Mouse (Mus musculus) stomach, postnatal 0 days (tissue): ENCODE data around the gene Ugt1a2. TPM values are rescaled to one million over a fixed set of nuclear protein-coding genes. Genes with fewer than 3 reads are reported as not detected.
A peak's percentile ranks its signal among the peaks of the same experiment; 100 is the strongest.

Experiments
- ATAC-seq: fragments of 200-750 bp; cut with Nextera tagmentation; 2 replicates; pipeline ENCODE4 v1.8.0; 2017; ENCODE audit not compliant: low FRiP score, low TSS enrichment
- DNase-seq: peaks from one replicate; pipeline ENCODE4 v3.0.0-alpha.2; 2016; ENCODE audit warnings: low spot score
- H3K27ac ChIP-seq: fragments of 300-500 bp; sonication (generic); replicated peaks from 2 replicates; pipeline ENCODE4 v1.5.1; 2014; ENCODE audit warnings: mild to moderate bottlenecking, control low read depth
- H3K27me3 ChIP-seq: fragments of 300-500 bp; sonication (generic); 2 replicates; pipeline ENCODE4 v1.6.1; 2014; ENCODE audit warnings: low read length; ENCODE audit not compliant: control insufficient read depth, insufficient read depth
- H3K36me3 ChIP-seq: fragments of 300-500 bp; sonication (generic); 2 replicates; pipeline ENCODE4 v1.6.1; 2014; ENCODE audit warnings: low read length, mixed read lengths; ENCODE audit not compliant: control insufficient read depth, insufficient read depth
- H3K4me1 ChIP-seq: fragments of 300-500 bp; sonication (generic); replicated peaks from 2 replicates; pipeline ENCODE4 v1.6.1; 2014; ENCODE audit warnings: antibody characterized with exemption; ENCODE audit not compliant: control insufficient read depth, insufficient read depth
- H3K4me2 ChIP-seq: fragments of 300-500 bp; sonication (generic); replicated peaks from 2 replicates; pipeline ENCODE4 v1.6.1; 2014; ENCODE audit warnings: low read depth, mild to moderate bottlenecking, control low read depth, moderate library complexity
- H3K4me3 ChIP-seq: fragments of 300-500 bp; sonication (generic); 2 replicates; pipeline ENCODE4 v1.5.1; 2014; ENCODE audit warnings: low read depth, low read length, control low read depth
- H3K9ac ChIP-seq: fragments of 300-500 bp; sonication (generic); 2 replicates; pipeline ENCODE4 v1.6.1; 2014; ENCODE audit warnings: mild to moderate bottlenecking, low read length, control low read depth, mixed read lengths
- H3K9me3 ChIP-seq: fragments of 300-500 bp; sonication (generic); 2 replicates; pipeline ENCODE4 v1.6.1; 2016; ENCODE audit warnings: low read length; ENCODE audit not compliant: control insufficient read depth
- CTCF ChIP-seq: IDR thresholded peaks from 2 replicates; pipeline ENCODE4 v1.5.1; 2016; ENCODE audit warnings: antibody characterized with exemption, low read depth, mild to moderate bottlenecking, moderate library complexity
- EP300 ChIP-seq: optimal IDR thresholded peaks from 2 replicates; pipeline ENCODE3; 2016; ENCODE audit warnings: antibody characterized with exemption
- WGBS: fragments of 180-500 bp; shearing (Covaris S2); extraction: QIAGEN DNeasy Blood & Tissue Kit; methylation state at CpG from one replicate; pipeline ENCODE4 v1.1.7; 2014; 5-methylcytosine and 5-hydroxymethylcytosine counted together
- polyA plus RNA-seq: library from polyadenylated mRNA; unstranded; fragments of >200 nt; fragmentation: Nextera tagmentation; extraction: Ambion mirVana; gene quantifications from 2 replicates; pipeline ENCODE4 v1.2.1, GENCODE M21; 2015

Ugt1a2 gene
- polyA plus RNA-seq, 1 experiment from 2014 or later, result not detected

DNA sequence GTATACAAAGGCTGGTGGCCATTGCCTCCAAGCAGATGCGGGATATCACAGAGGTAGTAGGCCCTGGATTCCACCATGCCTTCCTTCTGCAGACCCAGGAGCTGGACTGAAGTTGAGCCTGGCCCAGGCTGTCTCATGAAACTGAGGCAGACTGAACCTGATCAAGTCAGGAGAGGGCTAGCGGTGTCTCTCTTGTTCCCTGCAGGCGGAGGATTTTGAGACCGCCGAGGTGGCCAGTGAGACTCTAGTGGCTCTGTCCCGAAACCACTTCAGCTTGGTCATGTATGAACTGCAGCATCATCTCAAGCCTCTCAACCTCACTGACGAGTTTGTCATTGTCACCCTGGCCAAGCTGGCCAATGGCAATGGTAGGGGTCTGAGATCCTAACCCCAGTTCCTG lies 30.0 kb downstream of the Ugt1a2 start:
- Histone ChIP-seq H3K4me2 (no peak overlapping the region), H3K27ac (no peak overlapping the region), H3K4me3 (no peak overlapping the region), H3K9me3 (peaks cover 48% of the 10 kb centered on the region), H3K9ac (no peak overlapping the region), H3K36me3 (no peaks in the 10 kb centered on the region), H3K27me3 (no peaks in the 10 kb centered on the region), H3K4me1 (no peaks in the 10 kb centered on the region)
- DNase-seq (peak; percentile 30), ATAC-seq (no peak)
- TF ChIP-seq CTCF (no peak), EP300 (no peak)
- WGBS, result 70% methylated on average over 7 of the region's 7 CpGs

- no peak for TF ChIP-seq EP300
- no peak for TF ChIP-seq CTCF
- no peaks in the 10 kb centered on the region for H3K4me1 ChIP-seq
- peaks cover 51% of the 10 kb centered on the region for H3K9me3 ChIP-seq
These were observed 30.8 kb downstream of the Ugt1a2 start for GRCm38 (mm10) chr1:88230981-88231802.

GRCm38 (mm10) chr1:88231803-88232499 lies 31.6 kb downstream of the Ugt1a2 start:
- Histone ChIP-seq H3K27me3 (no peaks in the 10 kb centered on the region), H3K4me1 (no peaks in the 10 kb centered on the region), H3K36me3 (no peaks in the 10 kb centered on the region), H3K4me3 (no peak overlapping the region), H3K9me3 (peaks cover 51% of the 10 kb centered on the region), H3K27ac (no peak overlapping the region), H3K9ac (no peak overlapping the region), H3K4me2 (no peak overlapping the region)
- 65% methylated on average over 7 of the region's 7 CpGs for WGBS
- DNase-seq, result peak; percentile 31
- no peak for TF ChIP-seq CTCF
- no peak for TF ChIP-seq EP300
- no peak for ATAC-seq

More at GRCm38 (mm10) chr1:88230981-88231802, 30.8 kb downstream of the Ugt1a2 start:
- no peaks in the 10 kb centered on the region for H3K36me3 ChIP-seq
- DNase-seq (peak; percentile 20), ATAC-seq (no peak)
- H3K27ac ChIP-seq, result no peak overlapping the region
- no peak overlapping the region for H3K9ac ChIP-seq
- no peaks in the 10 kb centered on the region for H3K27me3 ChIP-seq
- H3K4me2 ChIP-seq, result no peak overlapping the region
- no peak overlapping the region for H3K4me3 ChIP-seq
- 71% methylated on average over 6 of the region's 6 CpGs for WGBS

DNA sequence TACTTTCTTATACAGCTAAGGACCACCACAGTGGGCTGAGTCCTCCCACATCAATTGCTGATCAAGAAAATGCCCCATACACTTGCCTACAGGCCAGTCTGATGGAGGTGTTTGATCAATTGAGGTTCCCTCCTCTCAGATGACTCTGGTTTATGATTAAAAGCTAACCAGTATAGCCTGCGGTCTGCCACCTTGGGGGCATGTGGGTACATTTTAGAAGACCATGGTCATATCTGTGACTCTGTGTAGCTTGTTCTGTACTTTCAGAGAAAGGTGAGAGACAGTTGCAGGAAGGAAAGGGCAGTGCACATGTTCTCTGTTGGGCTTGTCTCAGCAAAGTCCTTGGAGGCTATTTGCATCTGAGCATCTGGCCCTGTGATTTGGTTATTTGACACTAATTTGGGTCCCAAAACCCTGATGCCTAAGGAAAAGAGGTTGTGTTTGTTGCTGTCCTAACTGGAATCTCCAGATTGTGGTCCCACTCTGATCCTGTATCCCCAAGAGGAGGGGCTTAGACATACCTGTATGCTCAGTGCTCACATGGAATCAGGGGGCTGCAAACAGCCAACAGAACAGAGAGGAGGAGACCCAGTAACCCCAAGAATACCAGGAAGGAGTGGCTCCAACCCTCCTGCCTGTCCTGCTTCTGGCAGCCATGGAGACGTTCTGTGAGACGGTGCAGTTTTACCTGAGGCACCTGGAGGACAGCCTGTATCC lies 32.4 kb downstream of the Ugt1a2 start:
- TF ChIP-seq CTCF (no peak), EP300 (no peak)
- Histone ChIP-seq H3K27me3 (no peaks in the 10 kb centered on the region), H3K36me3 (no peaks in the 10 kb centered on the region), H3K4me3 (no peak overlapping the region), H3K4me2 (no peak overlapping the region), H3K9ac (no peak overlapping the region), H3K4me1 (no peaks in the 10 kb centered on the region), H3K9me3 (peaks cover 51% of the 10 kb centered on the region), H3K27ac (no peak overlapping the region)
- ATAC-seq, result no peak
- WGBS, result 54% methylated on average over 3 of the region's 3 CpGs
- peak; percentile 30 for DNase-seq

DNA sequence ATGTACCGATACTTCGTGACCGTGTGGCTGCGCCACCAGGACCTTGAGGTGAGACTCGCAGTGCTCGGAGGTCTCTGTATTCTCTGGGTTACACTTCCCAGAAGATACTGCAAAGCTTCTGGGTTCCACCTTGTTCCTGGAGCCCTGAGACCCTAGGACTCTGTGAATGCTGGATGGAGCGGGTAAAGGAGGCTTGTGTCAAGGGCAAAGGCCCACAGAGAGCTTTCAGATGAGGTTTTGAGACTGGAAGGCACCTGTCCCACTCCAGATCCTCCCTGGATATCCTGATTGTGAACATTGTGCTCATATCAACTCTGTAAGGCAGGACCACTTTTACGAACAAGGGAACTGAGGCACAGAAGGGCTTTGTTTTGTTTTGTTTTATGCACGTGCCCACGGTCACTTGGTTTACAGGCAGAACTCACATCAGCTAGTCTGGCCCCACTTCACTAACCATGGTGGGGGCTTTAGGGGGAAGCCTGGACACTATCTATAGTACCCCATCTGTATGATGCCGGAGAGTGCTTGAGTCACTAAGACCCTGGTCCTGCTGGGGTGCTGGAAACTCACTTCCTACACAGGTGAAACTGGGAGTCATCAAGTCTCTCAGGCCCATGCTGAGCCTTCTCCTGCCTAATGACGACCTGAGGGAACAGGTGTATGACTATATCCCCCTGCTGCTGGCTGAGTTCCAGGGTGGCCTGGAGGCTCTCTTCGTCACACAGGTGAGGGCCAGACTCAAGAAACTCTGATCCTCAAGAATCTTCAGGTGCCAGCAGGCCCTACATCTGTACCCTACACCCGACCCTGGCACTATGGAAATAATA lies 33.2 kb downstream of the Ugt1a2 start:
- peaks cover 59% of the 10 kb centered on the region for H3K9me3 ChIP-seq
- H3K36me3 ChIP-seq, result no peaks in the 10 kb centered on the region
- no peak overlapping the region for H3K27ac ChIP-seq
- no peak overlapping the region for H3K9ac ChIP-seq
- no peaks in the 10 kb centered on the region for H3K27me3 ChIP-seq
- TF ChIP-seq CTCF, result no peak
- no peak for TF ChIP-seq EP300
- no peak overlapping the region for H3K4me2 ChIP-seq
- H3K4me1 ChIP-seq, result no peaks in the 10 kb centered on the region
- 65% methylated on average over 14 of the region's 14 CpGs for WGBS
- ATAC-seq (no peak), DNase-seq (peak; percentile 28)
- no peak overlapping the region for H3K4me3 ChIP-seq
